Mouse (Mus musculus) right cerebral cortex, adult 2 months (tissue): Measurements from ENCODE around the gene Gm20388.

ENCODE experiments used
- DNase-seq, 2 experiments: peaks; one replicate each; pipeline ENCODE4 v3.0.0; 2021 to 2022; ENCODE audit warnings: low spot score in 2 of 2

Gene Gm20388

DNA sequence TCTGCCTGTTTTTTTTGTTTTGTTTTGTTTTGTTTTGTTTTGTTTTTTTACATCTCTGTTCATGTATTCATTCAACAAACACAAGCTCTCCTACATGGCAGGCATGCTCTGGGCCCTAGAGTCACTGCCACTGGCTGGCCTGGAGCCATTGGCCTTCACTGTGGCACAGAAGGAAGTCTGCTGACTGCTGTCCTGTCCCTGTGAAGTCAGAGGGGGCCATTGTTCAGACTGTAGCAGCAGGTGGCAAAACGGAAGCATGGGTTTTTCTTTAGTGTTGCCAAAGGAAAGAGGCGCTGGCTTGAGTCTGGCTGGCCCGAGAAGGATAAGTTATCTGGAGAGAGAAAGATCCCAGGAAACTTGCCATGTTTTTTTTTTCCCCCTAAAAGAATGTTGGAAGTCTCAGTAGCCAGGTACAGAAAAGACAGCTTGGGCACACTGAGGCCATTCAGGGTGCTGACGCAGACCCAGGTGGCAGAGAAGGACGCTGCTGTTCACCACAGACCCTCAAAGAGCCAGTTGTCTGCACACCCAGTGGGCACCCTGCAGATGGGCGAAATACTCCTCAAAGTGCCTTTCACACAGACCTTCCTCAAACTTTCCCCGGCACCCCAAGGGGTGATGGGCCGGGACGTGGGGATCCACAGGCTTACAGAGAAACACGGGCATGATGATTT lies 2313.5 kb downstream of the Gm20388 start:
- DNase-seq = no peak

DNA sequence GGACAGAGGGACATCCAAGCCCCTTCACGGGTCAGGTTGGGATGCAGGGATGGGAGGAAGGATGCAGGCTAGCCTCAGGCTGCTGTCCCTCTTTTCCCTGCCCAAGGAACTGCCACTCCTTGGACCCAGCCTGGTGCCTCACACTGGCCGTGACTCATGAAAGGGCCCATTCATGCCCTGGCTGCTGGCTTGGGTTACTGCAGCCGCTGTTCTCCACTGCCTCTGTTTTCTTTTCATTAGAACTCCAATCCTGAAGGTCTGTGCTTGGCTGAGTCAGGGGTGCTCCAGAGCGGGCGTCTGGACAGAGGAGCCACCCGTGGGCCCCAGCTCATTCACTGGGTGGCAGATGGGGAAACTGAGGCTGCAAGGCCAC lies 2314.0 kb downstream of the Gm20388 start:
- DNase-seq = peak in 1 of 2 experiments; percentile 33

DNA sequence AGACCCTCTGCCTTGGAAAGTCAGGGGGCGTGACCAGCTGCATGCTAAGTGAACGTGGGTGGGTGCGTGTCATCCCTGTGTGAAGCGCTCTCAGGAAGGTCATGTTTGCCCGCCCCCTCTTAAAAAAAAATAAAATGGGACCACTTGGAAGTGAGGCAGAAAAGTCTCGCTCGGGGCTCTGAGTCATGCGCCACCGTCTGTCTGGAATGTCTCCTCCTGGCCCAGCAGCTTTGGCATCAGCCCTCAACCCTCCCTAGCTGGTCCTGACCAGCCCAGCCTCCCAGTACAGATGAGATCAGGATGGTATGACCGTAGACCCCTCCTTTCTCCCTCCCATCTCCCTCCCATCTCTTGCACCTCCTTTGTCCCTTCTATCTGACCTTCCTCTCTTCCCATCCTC lies 2314.8 kb downstream of the Gm20388 start:
- no peak for DNase-seq

DNA sequence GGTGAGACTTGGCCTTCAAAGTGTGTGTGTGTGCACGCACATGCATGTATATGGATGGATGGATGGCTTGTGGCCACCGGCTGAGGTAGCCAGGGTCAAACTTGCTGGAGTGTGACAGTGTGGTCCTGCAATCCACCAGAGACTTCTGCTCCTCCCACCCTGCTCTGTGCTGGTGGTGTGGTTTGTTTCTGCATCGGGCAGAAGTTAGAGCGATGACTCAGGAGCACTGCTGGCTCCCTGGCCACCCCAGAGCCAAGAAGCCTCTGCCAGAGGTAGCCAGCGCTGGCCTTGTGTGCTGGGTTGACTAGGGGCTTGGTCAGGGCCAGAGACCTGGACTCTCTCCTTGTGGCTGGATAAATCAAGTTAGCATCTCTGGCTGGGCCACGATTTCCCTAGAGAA lies 2316.7 kb downstream of the Gm20388 start:
- no peak for DNase-seq

DNA sequence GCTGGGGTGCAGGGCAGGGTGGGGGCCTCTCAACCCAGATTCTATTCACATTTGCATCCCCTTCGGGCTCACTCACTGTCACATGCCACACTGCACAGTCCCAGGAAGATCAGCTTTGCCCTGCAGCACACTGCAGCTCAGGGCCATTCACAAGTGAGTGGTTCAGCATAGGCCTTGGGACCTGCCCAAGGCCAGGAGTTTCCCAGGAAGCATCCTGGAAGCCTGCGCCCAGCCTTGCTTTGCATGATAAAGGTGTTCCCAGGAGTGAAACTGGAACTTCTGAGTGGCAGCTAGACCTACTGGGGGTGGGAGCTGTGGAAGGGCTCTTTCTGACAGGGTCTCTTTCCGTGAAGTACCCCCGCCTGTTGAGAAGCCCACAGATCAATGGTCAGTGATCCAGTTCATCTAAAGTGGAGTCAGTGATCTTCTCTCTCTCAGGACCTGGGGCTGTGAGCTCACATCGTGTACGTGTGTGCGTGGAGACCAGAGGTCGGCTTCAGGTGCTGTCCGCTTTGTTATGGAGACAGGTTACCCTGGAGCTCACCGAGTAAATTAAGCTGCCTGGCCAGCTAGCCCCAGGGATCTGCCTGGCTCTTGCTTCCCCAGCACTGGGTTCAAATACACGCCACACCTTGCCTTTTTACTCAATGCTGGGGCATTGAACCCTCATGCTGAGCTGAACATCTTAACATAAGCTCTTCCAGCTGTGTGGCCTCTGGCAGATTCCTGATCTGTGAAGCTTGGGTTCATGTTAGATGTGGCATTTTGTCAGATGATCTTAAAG lies 2318.3 kb downstream of the Gm20388 start:
- DNase-seq = no peak

DNA sequence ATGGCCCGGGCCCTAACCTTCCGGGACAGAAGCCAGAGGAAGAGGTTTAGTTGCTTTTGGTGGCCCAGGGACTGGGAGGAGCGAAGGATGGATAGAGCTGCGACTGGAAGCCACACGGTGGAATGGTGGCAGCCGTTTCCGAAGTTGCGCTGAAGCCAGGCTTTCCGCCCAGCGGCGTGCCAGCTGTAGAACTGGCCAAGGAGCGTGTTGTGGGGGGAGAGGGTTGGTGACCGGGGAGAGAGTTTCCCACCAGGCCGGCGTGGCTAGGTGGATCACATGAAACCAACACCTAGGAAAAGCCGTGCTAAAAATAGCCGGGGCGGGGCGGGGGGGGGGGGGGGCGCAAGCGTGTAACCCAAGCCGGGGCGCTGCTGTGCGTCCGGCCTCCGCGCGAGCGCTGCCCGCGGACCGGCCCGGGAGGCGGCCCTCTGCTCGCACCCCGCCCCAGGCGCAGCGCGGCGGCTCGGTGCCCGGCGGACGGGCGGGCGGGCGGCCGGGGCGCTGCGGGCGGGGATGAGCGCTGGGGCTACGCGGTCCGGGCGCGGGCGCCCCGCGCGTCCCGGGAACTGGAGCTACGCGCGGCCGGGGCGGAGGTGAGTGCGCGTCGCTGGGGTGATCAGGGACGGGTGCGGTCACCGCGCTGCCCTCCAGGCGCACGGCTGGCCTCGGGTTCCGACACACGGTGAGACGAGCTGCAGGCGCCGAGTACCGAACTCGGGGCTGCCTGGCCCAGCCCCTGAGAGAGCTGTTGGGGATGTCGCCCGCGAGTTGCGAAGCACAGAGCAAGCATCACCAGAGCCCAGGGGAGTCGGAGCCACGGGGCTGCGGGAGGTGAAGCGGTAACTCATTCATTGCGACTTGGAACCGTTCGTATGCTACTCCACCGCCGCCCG lies 2319.4 kb downstream of the Gm20388 start:
- DNase-seq = no peak

DNA sequence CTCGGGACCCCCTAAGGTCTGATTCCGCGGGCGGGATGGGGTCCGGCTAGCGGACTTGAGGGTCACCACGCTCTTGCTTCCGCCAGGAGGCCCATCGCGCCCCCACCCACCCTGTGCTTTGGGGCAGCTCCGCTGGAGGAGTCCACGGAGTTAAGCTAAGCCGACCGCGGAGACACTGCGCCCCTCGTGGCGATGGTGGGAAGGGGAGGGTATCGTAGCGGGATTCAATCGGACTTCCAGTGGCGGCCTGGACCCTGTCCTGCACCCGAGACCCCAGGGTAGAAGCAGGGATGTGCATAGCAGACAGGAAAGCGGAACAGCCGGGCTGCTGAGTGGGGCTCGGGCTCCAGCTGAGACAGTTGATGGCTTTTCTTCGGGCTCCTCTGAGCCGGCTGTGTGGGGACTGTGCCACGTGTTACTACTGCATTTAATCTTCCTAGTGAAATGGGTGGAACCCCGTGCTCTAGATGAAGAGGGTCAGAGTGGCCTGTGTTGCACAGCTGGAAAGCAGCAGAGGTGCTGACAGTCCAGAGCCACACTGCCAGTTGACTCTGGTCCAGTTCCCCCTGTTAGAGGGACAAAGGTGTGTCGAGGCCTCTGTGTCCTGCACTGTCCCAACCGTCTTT lies 2320.2 kb downstream of the Gm20388 start:
- peak; percentile 83 to 86 for DNase-seq

DNA sequence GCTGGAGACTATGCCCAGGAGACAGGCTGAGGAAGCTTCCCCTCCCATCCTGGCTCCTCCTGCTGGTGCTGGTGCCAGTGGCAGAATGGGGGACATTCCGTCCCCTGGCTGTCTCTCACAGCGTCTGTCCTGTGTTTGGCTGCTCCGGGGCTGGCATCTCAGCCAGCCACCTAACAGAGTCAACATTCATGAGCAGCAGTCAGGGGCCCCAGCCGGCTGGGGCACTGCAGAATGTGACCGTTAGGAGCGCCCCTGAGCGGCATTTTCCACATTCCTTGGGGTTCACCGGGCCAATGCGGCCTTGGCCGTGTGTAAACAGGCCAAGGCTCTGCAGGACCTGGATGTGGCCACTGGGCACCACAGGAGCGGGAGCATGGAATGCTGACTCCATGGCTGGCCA lies 2323.4 kb downstream of the Gm20388 start:
- DNase-seq = no peak

DNA sequence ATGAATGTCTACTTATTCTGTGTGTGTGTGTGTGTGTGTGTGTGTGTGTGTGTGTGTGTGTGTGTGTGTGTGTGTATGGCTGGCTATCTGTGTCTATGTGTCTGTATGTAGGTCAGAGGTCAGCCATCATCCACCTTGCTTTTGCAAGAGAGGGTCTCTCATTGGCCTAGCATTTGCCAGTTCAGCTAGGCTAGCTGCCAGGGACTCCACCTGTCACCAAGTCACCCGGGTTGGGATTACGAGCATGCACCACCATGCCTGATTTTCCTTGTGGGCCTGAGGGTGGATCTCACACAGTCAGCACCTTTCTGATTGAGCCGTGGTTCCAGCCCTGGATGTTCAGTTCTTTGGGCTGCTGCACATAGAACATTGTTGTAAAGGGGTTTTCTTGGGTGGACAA lies 2325.9 kb downstream of the Gm20388 start:
- DNase-seq = no peak

DNA sequence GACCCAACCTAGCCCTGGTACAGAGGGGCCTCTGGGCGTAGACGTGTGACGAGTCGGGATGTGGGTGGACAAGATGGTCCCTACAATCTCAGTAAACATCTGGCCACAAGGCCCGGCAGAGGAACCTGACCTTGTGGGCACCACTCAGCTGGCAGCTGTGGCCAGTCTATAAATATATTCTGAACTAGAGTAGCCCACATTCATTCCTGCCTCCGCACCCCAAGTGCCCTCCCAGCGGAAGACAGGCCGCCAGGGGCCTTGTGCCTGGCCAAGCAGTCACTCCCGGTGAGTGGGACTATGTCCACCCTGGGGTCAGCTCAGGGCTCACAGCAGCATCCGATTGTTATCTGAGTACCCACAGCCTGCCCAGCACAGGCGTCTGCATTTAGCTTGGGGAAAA lies 2327.6 kb downstream of the Gm20388 start:
- DNase-seq = no peak

DNA sequence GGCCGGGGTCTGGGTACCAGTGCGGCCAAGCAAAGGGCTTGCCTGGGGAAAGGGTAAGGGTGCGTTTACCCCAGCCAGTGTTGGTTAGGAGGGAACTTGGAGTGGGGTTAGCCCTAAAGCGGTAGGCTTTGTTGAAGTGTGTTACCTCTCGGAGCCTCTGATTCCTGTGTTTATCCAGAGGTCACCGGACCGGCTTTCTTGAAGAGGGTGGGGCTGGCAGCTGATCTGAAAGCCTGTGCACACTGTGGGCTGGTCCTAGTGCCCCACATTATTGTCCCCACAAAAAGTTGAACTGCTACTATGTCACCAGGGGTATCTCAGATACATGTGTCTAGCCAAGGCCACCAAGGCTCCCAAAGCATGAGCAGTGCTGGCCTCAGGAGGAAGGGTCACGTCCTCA lies 2328.1 kb downstream of the Gm20388 start:
- no peak for DNase-seq

DNA sequence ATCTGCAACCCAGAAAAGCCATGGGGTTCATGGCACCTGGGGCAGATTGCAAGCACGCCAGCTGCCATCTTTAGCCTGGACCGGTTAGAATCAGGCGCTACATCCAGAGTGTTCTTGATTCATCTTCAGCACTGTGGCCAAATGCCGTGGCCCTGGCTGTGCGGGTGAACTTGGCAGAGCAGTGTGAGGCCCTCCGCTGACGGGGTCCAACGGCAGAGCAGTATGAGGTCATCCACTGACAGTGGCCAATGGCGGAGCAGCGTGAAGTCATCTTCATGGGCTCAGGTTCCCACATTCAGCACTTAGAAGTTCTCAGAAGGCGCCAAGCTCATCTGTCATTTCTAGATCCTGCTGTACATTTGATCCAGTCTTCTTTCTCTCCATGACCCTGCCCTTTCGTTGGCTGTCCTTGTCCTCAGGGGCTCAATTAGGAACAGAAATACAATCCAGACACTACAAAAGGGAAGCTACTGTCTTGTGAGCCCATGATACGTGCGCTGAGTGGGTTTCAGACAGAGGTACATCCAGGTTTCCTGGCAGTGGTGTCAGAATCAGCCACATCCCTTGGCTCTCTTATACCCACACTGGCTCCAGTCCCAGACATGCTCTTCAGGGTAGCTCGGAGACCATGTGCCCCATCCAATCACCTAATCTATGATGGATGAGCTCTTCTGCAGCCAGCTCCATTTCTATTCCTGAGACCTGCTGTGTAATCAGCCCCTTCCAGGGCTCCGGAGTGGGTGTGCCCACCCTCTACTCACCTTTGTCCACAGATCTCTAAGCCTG lies 2329.8 kb downstream of the Gm20388 start:
- DNase-seq = no peak

DNA sequence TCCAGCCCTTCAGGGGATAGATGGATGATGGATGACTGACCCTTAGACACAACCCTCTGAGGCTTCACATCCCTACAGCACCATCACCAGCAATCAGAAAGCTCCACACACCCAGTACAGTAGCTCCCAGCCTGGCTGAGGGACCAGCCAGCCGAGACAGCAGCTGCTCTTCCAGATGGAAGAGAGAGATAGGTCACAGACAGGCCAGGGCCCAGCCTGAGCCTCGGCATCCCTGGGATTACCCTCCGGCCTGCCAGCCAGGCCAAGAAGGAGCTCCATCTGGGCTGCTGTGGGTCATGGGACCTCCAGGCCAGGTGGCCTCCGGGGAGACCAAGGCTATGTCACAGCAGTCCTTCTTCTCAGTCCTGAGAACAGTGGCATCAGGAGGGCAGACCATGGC lies 2332.7 kb downstream of the Gm20388 start:
- DNase-seq = no peak

DNA sequence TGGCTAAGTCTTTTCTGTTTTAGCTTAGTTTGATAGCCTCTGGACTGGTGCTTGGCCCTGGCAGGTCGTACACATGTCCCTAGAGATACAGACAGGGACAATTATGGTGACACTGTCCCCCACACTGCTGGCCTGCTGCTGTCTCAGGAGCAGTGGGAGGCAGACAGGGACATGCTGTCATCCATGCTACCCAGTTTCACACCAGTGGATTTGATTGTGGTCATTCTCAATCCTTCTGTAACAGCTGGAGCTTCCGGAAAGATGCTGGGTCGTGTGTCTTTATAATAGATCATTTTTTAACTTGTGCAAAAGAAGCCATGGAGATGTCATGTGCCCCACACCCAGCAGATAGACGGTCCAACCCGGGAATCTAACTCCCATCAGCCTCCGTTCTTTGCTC lies 2334.5 kb downstream of the Gm20388 start:
- DNase-seq = no peak

DNA sequence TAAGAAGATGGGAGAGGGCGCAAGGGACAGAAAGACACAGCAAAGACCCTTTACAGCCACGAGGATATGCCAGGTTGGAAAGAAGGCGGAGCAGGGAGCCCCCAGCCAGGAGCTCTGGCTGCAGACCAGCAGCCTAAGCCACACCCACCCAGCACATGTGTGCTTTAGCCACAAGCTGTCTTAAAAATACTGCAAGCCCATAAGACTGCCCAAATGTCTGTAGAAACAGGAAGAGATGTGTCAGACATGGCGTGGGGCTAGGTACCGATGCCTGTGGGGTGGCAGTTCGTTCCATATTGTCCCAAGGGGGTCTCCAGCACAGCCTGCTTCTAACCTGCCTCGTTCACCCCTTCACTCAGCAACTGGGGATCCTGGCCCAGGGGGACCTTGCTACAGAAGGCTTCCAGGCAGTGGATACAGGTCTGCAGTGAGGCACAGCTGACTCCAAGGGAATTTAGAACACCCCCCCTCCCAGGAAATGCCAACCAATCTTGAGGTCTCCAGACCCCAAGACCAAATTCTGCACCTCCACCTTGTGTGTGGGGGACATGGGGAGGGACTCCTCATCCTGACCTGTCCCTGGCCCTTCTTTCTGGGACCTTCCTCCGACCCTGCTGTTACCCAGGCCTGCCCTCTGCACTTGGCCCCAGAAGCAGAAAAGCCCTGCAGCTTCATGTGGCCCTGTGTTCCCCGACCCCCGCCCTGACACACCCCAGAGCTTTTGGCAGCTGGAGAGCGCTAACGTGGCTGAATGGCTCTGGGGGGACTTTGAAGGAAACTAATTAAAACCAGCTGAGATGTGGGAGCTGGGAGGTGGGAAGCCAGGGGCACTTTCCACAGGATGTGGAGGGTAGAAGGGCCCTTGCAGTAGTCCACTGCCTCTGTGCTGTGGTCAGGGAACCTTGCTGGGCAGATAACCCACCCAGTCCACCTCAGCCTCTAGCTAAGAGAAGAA lies 2335.9 kb downstream of the Gm20388 start:
- no peak for DNase-seq

DNA sequence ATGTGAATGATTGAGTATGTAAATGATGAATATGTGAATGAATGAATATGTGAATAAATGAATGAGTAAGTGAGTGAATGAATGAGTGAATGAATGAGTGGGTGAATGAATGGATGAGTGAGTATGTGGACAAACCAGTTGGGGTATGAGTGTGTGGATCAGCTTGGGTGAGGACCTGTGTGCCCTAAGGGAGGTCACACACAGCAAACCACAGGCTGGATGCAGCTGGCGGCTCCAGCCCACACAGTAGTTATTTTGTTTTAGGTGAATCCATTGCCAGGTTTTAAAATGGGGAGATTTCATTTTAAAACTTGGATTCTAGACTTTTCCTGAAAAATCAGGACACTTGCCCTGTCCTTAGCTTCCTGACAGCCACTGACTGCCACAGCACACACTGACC lies 2341.1 kb downstream of the Gm20388 start:
- DNase-seq = no peak

DNA sequence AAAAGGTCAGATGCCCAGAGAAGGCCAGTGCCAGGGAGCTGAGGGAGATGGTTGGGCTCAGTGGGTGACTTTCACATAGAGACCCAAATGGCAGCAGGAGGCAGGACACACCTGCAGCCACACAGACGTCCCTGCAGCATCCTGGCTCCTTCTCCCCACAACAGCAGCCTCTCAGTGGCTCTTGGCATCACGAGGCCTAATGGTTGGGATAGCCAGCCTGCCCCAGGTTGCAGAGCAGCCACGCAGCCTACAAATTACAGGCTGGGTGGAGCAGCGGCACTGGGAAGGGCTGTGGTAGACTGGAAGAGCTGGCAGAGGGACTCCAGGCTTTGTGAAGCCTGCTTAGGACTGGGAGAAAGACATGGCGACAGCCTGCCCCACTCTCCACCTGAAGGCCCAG lies 2341.7 kb downstream of the Gm20388 start:
- no peak for DNase-seq

DNA sequence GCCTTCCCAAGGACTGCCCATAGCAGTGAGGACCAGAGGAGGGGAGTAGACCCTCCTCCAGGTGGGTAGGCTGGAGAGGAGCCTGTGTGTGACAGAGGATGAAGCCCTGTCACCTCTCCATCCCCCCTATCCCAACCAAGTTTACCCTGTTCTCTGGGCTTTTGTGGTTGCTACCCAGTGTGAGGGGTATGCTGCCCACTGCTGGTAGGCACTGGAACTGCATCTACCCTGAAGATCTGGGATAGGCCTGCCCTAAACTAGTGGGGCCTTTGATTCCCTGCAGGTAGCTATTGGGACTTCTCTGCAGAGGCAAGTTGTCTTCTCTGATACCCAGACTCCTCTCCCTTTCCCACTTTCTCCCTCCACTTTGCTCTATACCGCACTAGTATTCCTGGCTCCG lies 2348.7 kb downstream of the Gm20388 start:
- peak; percentile 78 to 81 for DNase-seq

DNA sequence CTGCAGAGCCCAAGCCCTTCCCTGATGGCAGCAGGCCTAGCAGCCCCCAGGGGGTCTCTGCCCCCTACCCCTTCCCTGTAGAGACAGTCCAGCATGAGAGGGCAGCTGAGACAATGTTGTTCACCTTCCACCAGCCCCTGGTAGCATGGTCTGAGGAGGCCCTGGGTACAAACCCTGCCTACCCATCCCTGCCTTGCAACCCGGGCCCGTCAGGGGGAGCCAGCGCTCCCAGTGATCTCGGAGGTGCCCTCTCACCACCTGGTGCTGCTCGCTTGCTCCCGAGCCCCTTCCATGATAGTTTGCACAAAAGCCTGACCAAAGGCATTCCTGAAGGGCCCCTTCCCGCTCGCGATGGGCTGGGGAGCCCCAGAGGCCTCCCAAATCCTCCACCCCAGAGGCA lies 2350.1 kb downstream of the Gm20388 start:
- DNase-seq = no peak

DNA sequence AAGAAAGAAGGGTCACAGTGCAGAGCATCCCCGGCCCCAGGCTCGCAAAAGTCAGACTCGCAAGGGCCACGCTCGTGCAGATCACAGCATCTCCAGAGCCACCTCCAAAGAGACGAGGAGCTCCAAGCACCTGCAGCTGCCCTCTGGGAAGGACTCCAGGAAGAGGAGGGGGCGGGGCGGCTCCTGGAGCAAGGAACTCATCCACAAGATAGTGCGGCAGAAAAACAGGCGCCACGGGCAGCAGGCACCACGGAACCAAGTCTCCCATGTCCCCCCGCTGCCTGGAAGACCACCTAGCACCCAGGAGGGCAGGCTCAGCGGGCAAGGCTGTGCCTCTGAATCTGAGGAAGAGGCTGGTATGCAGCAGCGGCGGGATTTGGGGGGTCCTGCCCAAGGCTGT lies 2352.2 kb downstream of the Gm20388 start:
- DNase-seq = no peak
